Mouse (Mus musculus): ENCODE results near the gene Rmnd1. TPM values are rescaled to one million over a fixed set of nuclear protein-coding genes. Genes with fewer than 3 reads are reported as not detected.

The Rmnd1 gene
- total RNA-seq, 2 experiments from 2014 or later, result 44.0 to 76.6 TPM

- no peak for DNase-seq
Measured at GRCm38 (mm10) chr10:4354371-4355260, 77.6 kb downstream of the Rmnd1 start.

Other genes starting within 250 kb of the Rmnd1 start
- 10 to 100 TPM; 39.3 to 44.8 TPM for gene Akap12, start 166.0 kb downstream of the Rmnd1 start, total RNA-seq (2021)
- 10 to 100 TPM; 10.6 to 12.1 TPM for gene Zbtb2, start 44.3 kb downstream of the Rmnd1 start, total RNA-seq (2021)
- gene Armt1, start 79 bp upstream of the Rmnd1 start, total RNA-seq (2021), result 10 to 100 TPM; 13.2 to 19.1 TPM
- under 1 TPM; 0.57 to 0.82 TPM for gene Ccdc170, start 50.1 kb upstream of the Rmnd1 start, total RNA-seq (2021)
- 10 to 100 TPM; 16.2 to 24.5 TPM for gene Esr1, start 179.2 kb upstream of the Rmnd1 start, total RNA-seq (2021)

Data from adrenal gland, postnatal 10 days (tissue).